Mouse (Mus musculus): ENCODE measurements around the gene Slc22a6. TPM values are rescaled to one million over a fixed set of nuclear protein-coding genes. Genes with fewer than 3 reads are reported as not detected.

Slc22a6 gene
- total RNA-seq, 2 experiments from 2014 or later = not detected

- no peak for ATAC-seq (replicated peaks; ENCODE audit: poor library complexity)
Observed at GRCm38 (mm10) chr19:8604536-8605240, 13.2 kb upstream of the Slc22a6 start.

- ATAC-seq (replicated peaks; ENCODE audit: poor library complexity) = peak; percentile 77
Observed at GRCm38 (mm10) chr19:8605241-8605558, 12.6 kb upstream of the Slc22a6 start.

GRCm38 (mm10) chr19:8611358-8612123 is 6.3 kb upstream of the Slc22a6 start:
- ATAC-seq (replicated peaks; ENCODE audit: poor library complexity) = no peak

GRCm38 (mm10) chr19:8613111-8613510 is 4.7 kb upstream of the Slc22a6 start:
- no peak for ATAC-seq (replicated peaks; ENCODE audit: poor library complexity)

- no peak for ATAC-seq (replicated peaks; ENCODE audit: poor library complexity)
Observed at GRCm38 (mm10) chr19:8614343-8614742, 3.5 kb upstream of the Slc22a6 start.

GRCm38 (mm10) chr19:8616314-8616713 is 1.5 kb upstream of the Slc22a6 start:
- no peak for ATAC-seq (replicated peaks; ENCODE audit: poor library complexity)

GRCm38 (mm10) chr19:8621098-8621497 is 3.3 kb downstream of the Slc22a6 start:
- no peak for ATAC-seq (replicated peaks; ENCODE audit: poor library complexity)

- no peak for ATAC-seq (replicated peaks; ENCODE audit: poor library complexity)
Observed at GRCm38 (mm10) chr19:8630249-8630648, 12.4 kb downstream of the Slc22a6 start.

GRCm38 (mm10) chr19:8630826-8631225 is 13.0 kb downstream of the Slc22a6 start:
- ATAC-seq (replicated peaks; ENCODE audit: poor library complexity) = no peak

GRCm38 (mm10) chr19:8632029-8632428 is 14.2 kb downstream of the Slc22a6 start:
- peak; percentile 68 for ATAC-seq (replicated peaks; ENCODE audit: poor library complexity)

- peak; percentile 91 for ATAC-seq (replicated peaks; ENCODE audit: poor library complexity)
Observed at GRCm38 (mm10) chr19:8642086-8642485, 24.2 kb downstream of the Slc22a6 start.

- no peak for ATAC-seq (replicated peaks; ENCODE audit: poor library complexity)
Observed at GRCm38 (mm10) chr19:8646393-8646792, 28.6 kb downstream of the Slc22a6 start.

- ATAC-seq (replicated peaks; ENCODE audit: poor library complexity) = no peak
Observed at GRCm38 (mm10) chr19:8655833-8656232, 38.0 kb downstream of the Slc22a6 start.

- no peak for ATAC-seq (replicated peaks; ENCODE audit: poor library complexity)
Observed at GRCm38 (mm10) chr19:8656341-8656740, 38.5 kb downstream of the Slc22a6 start.

GRCm38 (mm10) chr19:8661821-8662307 is 44.0 kb downstream of the Slc22a6 start:
- no peak for ATAC-seq (replicated peaks; ENCODE audit: poor library complexity)

- ATAC-seq (replicated peaks; ENCODE audit: poor library complexity) = peak; percentile 76
Observed at GRCm38 (mm10) chr19:8662337-8662736, 44.5 kb downstream of the Slc22a6 start.

- peak; percentile 29 for ATAC-seq (replicated peaks; ENCODE audit: poor library complexity)
Observed at GRCm38 (mm10) chr19:8663360-8663839, 45.6 kb downstream of the Slc22a6 start, which contains the start of gene Chrm1. Gene Chrm1, plus strand, starts transcription at chr19:8663789.

GRCm38 (mm10) chr19:8663911-8664421 is 46.1 kb downstream of the Slc22a6 start:
- ATAC-seq (replicated peaks; ENCODE audit: poor library complexity) = 0 out of 2 replicates have a peak, but pooled peaks have one; percentile 6

- ATAC-seq (replicated peaks; ENCODE audit: poor library complexity) = no peak
Observed at GRCm38 (mm10) chr19:8664859-8665258, 47.0 kb downstream of the Slc22a6 start.

GRCm38 (mm10) chr19:8665746-8666145 is 47.9 kb downstream of the Slc22a6 start:
- no peak for ATAC-seq (replicated peaks; ENCODE audit: poor library complexity)

GRCm38 (mm10) chr19:8672859-8673258 is 55.0 kb downstream of the Slc22a6 start:
- peak; percentile 40; the same call in 1 of the 2 replicates for ATAC-seq (replicated peaks; ENCODE audit: poor library complexity)

All from megakaryocyte progenitor cell, adult 5-6 weeks (primary cell).